Comparison of ENCODE assay signal across 22 mouse cellular contexts in the genomic region with DNA sequence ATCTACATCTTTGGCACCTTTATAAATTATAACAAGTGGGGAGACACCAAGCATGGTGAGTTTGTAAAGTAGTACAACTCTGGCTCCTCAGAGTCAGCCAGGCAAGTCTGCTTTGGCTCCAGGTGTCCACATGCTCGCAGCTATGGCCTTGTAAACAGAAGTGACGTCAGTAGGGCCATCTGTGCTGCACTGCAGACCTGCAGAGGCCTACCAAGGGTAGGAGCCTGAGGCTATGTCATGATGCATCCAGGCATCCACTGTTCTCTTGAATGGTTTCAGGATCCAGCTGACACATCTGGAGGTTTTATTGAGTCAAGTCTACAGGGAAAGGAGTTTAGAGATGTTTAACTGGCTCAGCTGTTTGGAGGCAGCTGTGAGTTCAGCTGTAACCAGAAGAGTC.
A peak's percentile ranks its signal among the peaks of the same experiment; 100 is the strongest.
DNase-seq lines count a peak whose midpoint lies in the region; ATAC-seq and TF ChIP-seq lines count a peak whose summit lies in the region.
"Had no signal": no experiment of that assay in that cellular context is flagged by ENCODE, and none has a peak within 500 bp of the region (broad histone marks: within the 10 kb centered on the region; RNA-seq: fewer than 3 reads in every experiment).

No protein-coding gene starts in this region.

- no peak overlapping the region for H3K27ac ChIP-seq in limb, embryonic 11.5 days (replicated peaks; ENCODE audit: low read depth, low read length)
- H3K27ac ChIP-seq in limb, embryonic 10.5 days, result no peak overlapping the region
- no peak overlapping the region for H3K27ac ChIP-seq in left cerebral cortex, adult 2 months
- H3K27ac ChIP-seq: embryonic facial prominence, embryonic 13.5 days; forebrain, embryonic 10.5 days; gastrocnemius, adult 2 months; hindbrain, embryonic 13.5 days; liver, embryonic 14.5 days; lung, embryonic 15.5 days; midbrain, embryonic 10.5 days had no signal

- H3K4me1 ChIP-seq in limb, embryonic 11.5 days (ENCODE audit: control insufficient read depth, insufficient read depth, low read length), result no peaks in the 10 kb centered on the region
- no peaks in the 10 kb centered on the region for H3K4me1 ChIP-seq in limb, embryonic 10.5 days
- H3K4me1 ChIP-seq: forebrain, embryonic 10.5 days; hindbrain, embryonic 13.5 days; lung, embryonic 15.5 days; midbrain, embryonic 10.5 days had no signal

- H3K27me3 ChIP-seq in limb, embryonic 11.5 days (ENCODE audit: control insufficient read depth, insufficient read depth, low read length), result no peaks in the 10 kb centered on the region
- no peaks in the 10 kb centered on the region for H3K27me3 ChIP-seq in limb, embryonic 10.5 days (ENCODE audit: low read depth, poor library complexity, severe bottlenecking)
- H3K27me3 ChIP-seq: embryonic facial prominence, embryonic 13.5 days; hindbrain, embryonic 13.5 days; lung, embryonic 15.5 days had no signal

- H3K36me3 ChIP-seq in limb, embryonic 11.5 days (ENCODE audit: control insufficient read depth, insufficient read depth, low read length), result no peaks in the 10 kb centered on the region
- no peaks in the 10 kb centered on the region for H3K36me3 ChIP-seq in limb, embryonic 10.5 days
- H3K36me3 ChIP-seq: embryonic facial prominence, embryonic 13.5 days; forebrain, embryonic 10.5 days; hindbrain, embryonic 13.5 days; lung, embryonic 15.5 days; midbrain, embryonic 10.5 days had no signal

- intact Hi-C loops in left cerebral cortex, adult 2 months (cut with DNase I), result no loop called here

- no peak for TF ChIP-seq CTCF in left cerebral cortex, adult 2 months (IDR thresholded peaks at IDR 0.05)

- DNase-seq in adrenal gland, adult (ENCODE audit: inconsistent age in 2 of 2, low spot score in 1 of 2), result peak; percentile 16 to 52
- no peak for DNase-seq in adrenal gland, postnatal 25 days
- DNase-seq in limb, embryonic 11.5 days (ENCODE audit: low spot score), result peak; percentile 46
- DNase-seq in limb, embryonic 10.5 days (ENCODE audit: low spot score), result no peak
- DNase-seq in hindlimb bud, embryonic 11.5 days (ENCODE audit: extremely low spot score, low read depth, low spot score), result peak; percentile 24
- peak; percentile 21 for DNase-seq in retina, postnatal 1 day
- no peak for DNase-seq in layer of hippocampus, adult 18-20 months (ENCODE audit: low spot score in 2 of 2)
- DNase-seq in left cerebral cortex, adult 2 months (ENCODE audit: extremely low spot score in 1 of 2, low spot score in 2 of 2), result no peak
- DNase-seq: gastrocnemius, adult 2 months; kidney, postnatal 4 days; lung, postnatal 4 days; right cerebral cortex, postnatal 14 days; thymus, postnatal 36 days had no signal

- H3K4me2 ChIP-seq in limb, embryonic 11.5 days (ENCODE audit: low read depth, severe bottlenecking), result no peak overlapping the region
- H3K4me2 ChIP-seq: embryonic facial prominence, embryonic 13.5 days; heart, embryonic 11.5 days; hindbrain, embryonic 13.5 days; lung, embryonic 15.5 days had no signal

- 56% methylated on average over 2 of the region's 2 CpGs for WGBS in limb, embryonic 11.5 days
- WGBS in limb, embryonic 10.5 days, result 73% methylated on average over 2 of the region's 2 CpGs

- no peak overlapping the region for H3K4me3 ChIP-seq in limb, embryonic 11.5 days (ENCODE audit: low read depth, low read length)
- no peak overlapping the region for H3K4me3 ChIP-seq in limb, embryonic 10.5 days
- H3K4me3 ChIP-seq in left cerebral cortex, adult 2 months, result no peak overlapping the region
- H3K4me3 ChIP-seq: embryonic facial prominence, embryonic 13.5 days; forebrain, embryonic 10.5 days; gastrocnemius, adult 2 months; hindbrain, embryonic 13.5 days; lung, embryonic 15.5 days; midbrain, embryonic 10.5 days had no signal

- H3K9me3 ChIP-seq in limb, embryonic 11.5 days (ENCODE audit: control insufficient read depth, low read length), result no peaks in the 10 kb centered on the region
- H3K9me3 ChIP-seq in limb, embryonic 10.5 days (replicated peaks), result no peaks in the 10 kb centered on the region
- H3K9me3 ChIP-seq: embryonic facial prominence, embryonic 13.5 days; forebrain, embryonic 10.5 days; hindbrain, embryonic 13.5 days; lung, embryonic 15.5 days; midbrain, embryonic 10.5 days had no signal

- ATAC-seq in limb, embryonic 11.5 days (ENCODE audit: insufficient number of reproducible peaks, low FRiP score, low TSS enrichment, low read depth), result peak; percentile 90
- ATAC-seq: CD4-positive, CD25-positive, alpha-beta regulatory T cell, adult 4 months; intestine, embryonic 16.5 days had no signal

- H3K9ac ChIP-seq in limb, embryonic 11.5 days (ENCODE audit: low read length), result no peak overlapping the region
- H3K9ac ChIP-seq: embryonic facial prominence, embryonic 13.5 days; hindbrain, embryonic 13.5 days; liver, embryonic 14.5 days; lung, embryonic 15.5 days had no signal

Comparison
In these comparisons a context has a peak if more than half of its experiments do, and no peak if none do; other contexts are left out.
1. DNase-seq: peak in adrenal gland, adult (2 of 2), limb, embryonic 11.5 days (single experiment), hindlimb bud, embryonic 11.5 days (single experiment) and retina, postnatal 1 day (single experiment); none in adrenal gland, postnatal 25 days (single experiment), limb, embryonic 10.5 days (single experiment), layer of hippocampus, adult 18-20 months (0 of 2) and left cerebral cortex, adult 2 months (0 of 2).